Mouse (Mus musculus): ENCODE data around the gene Pnma1.
A peak's percentile ranks its signal among the peaks of the same experiment; 100 is the strongest.

The Pnma1 gene

DNA sequence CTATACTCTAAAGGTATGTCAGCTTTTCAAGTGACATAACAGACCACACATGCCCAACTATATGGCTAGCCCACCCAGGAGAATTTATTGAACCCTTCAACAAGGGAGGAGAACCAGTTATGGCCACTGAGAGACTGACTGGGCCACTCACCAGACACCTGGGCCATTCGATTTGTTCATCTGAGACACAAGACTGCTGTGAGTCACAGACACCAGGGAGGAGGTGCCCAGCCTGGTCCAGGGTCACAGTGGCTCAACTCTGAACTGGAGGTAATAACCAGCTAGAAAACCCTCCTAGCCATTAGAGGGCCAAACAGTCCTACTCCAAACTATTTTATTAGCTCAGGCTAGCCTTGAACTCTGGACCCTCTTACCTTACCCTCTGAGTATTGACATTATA, 29.8 kb upstream of the Pnma1 start:
- no peak for DNase-seq (ENCODE audit: low read depth)

DNA sequence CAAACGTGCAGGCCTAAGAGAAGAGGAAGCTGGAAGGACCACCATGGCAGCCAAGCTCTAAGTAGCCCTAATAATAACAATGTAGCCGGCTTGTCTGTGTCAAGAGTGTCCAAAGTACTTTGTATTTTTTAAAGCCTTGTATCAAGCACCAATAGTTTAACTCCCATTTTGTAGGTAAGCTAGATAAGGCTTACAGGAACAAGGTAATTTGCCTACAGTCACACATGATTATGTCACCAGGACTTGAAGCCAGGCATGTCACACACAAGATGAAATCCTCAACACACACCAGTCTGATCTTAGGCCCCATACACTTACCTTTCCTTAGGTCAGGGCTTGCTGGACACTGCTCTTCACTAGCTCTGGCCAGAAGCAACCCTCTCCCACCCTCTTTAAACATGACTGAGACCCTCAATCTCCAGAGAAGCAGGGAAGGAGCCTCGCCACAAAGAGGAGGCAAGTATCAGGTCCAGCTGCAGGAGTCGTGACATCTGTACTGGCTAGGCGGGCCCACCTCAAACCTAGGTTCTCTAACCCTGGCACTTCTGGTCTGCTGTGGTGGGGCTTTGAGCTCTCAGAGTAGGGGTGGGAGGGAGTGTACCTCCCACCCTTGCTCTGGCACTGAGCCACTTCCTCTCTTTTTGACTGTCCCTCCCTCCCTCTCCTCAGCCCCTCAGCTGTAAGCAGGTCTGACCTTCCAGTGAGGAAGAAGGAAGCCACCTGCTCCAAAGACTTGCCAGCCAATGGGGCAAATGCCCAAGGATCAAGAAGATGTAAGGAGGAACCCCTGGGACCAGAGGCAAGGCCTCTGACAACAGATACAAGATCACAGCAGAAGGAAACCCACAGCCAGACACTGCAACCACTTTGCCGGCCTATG, 28.8 kb upstream of the Pnma1 start:
- peak; percentile 59 for DNase-seq (ENCODE audit: low read depth)

DNA sequence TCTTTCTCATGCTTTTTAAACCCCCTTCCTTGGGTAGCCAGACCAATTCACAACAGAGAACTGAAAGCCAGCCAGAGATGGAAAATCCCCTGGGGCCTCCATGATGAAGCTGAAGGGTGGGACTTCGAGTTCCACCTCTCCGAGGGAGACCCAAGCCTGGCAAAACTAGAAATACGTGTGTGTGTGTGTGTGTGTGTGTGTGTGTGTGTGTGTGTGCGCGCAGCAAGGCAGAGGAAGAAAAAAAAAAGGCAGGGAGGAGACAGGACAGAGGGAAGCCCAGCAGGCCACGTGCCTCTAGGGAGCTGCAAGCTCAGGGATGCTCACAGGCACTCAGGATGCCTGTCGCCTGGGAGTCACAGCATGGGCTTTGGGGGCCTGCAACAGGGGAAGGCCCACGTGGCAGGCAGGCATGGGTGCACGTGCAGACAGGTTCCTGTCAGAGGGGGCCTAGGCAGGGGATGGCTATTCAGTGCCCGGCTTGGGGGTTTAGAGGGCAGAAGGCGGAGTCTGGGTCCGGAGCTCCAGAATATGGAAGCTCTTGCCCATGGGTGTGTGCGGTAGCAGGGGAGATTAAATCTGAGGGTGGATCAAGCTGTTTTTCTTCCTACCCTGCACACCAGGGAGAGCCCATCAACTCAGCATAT, 28.0 kb upstream of the Pnma1 start:
- DNase-seq (ENCODE audit: low read depth): no peak

DNA sequence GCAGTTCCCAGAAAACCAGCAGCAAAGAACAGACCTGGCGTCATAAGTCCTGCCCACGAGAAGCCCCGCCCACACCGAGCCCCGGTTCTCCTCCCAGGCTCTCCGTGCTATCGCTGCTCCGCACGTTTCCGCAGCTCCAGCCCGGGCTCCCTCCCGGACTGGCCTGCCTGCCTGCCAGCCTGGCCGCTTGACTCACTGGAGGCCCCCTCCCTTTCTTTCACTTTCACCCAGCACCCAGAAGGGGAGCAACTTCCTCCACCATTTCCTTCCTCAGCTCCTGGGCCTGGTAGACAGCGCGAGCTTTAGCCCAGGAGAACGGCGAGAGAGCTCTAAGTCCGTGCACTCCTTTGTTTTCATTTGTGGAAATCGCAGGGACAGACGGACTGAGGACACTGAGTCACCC, 27.4 kb upstream of the Pnma1 start:
- peak; percentile 92 for DNase-seq (ENCODE audit: low read depth)

DNA sequence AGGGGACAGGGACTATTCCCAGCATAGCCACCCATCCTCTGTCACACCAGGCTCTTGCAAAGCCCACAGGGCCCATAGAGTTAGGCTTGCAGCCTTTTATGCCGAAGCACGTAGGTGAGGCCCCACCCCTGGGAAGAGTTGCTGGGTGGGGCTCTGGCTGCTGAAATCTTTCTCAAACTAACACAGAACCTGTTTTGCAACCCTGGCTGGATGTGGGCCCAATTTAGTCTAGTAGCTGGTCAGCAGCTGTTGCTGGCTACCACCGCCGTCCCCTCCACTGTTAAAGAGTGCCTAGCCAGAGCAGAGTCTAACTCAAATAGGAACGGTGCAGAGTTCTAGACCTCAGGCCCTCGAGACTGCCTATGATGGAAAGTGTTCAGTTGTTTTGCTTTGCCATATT, 26.6 kb upstream of the Pnma1 start:
- peak; percentile 38 for DNase-seq (ENCODE audit: low read depth)

DNA sequence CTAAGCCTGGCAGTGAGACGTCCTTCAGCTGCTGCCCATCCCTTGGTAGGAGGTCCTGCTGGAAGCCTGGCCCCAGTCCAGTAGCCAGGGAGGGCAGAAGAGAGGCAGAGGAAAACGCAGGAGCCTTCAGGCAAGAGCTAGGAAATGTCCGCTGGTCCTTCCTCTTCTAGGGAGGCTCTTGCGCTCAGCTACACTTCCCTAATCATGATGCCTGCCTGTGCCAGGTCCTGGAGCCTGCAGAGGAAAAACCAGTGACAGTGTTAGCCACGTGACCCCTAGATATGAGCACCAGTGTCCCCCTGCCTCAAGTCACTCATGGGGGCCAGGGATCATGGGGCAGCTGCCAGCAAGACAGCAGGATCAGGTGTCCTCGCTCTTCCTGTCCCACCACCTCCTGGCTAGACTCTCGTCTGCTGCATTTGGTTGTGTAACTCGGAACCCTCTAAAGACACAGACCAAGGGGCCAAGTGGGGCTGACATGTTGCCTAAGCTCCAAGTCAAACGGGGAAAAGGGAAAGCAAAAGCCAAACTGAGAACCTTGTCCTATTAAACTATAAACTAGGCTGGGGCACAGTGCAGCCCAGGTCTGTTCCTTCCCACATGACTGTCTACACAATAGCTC, 26.0 kb upstream of the Pnma1 start:
- DNase-seq (ENCODE audit: low read depth): peak; percentile 31

DNA sequence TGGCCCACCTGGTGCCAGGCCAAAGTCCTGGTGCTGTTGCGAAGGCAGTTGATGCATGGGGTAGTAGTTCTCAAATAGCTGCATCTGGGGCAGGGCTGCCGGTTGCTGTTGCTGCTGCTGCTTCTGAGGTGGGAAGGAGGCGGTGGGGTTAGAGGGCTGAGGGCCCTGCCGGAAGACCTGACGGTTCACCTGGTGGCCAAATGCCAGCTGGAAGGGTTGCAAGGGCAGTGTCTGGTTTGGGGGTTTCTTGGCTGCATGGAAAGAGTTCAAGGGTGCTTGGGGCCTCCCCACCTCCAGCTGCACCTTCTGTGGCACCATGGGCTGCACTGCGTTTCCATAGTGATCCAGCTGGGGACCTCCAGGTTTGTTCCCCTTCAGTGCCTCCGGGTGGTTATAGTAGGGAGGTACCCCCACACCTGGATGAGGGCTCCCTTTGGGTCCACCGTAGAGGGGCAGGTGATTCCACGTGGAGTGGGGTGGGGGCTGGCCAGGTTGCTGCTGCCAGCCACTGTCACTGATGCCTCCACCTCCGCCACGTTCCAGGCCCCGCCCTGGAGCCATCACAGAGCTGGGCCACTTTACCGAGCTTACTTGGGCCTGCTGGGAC, 25.1 kb upstream of the Pnma1 start:
- no peak for DNase-seq (ENCODE audit: low read depth)

DNA sequence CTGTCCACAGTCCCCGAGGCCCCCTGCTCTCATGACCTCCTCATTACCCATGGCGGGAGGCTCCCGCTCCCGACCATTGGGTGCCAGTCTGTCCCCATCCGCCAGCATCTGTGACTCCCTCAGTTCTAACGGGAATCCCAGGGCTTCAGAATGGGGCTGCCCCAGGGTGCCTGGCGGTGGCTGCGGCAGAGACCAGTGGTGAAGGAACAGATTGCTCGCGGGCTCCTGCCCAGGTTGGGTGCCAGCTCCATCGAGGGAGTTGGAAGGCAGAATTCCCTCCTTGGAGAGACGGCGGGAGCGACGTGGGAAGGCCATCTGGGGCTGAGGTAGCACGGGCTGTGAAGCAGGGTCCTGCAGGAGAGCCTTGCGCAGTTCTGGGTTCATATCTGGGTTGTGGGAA, 24.6 kb upstream of the Pnma1 start:
- DNase-seq (ENCODE audit: low read depth): no peak

DNA sequence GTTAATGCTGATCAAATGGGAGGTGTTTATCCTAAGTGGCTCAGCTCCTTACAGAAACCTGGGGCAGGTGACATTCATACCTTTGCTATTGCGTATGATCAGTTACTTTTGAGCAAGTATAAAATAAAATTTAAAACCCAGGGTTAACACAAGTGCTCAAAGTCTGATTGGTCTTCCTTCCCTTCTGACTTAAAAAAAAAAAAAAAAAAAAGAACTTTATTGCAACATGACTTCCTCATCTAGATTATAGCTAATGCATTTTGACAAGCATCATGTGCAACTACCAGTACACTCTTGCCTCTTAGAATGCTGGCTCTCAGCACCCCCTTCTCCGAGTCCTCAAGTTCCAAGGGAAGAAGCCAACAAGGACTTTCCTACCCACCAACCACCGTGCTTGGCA, 23.9 kb upstream of the Pnma1 start:
- no peak for DNase-seq (ENCODE audit: low read depth)

DNA sequence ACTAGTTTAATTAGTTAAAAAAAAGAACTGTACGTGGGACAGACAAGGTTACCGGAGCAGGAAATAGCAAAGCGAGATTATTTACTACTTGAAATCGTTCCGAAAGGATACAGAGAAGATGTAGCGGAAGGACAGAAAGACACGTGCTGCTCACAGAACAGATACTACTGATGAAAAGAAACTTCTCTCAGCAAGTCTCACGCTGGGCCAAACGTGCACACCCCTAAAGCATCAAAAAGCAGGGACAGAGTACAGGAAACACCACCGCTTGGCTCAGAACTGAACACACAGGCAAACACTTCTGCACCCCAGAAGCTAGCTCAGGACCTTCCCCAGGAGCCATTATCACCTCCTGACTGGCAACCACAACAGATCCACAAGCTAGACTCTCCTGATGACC, 22.3 kb upstream of the Pnma1 start:
- no peak for DNase-seq (ENCODE audit: low read depth)

DNA sequence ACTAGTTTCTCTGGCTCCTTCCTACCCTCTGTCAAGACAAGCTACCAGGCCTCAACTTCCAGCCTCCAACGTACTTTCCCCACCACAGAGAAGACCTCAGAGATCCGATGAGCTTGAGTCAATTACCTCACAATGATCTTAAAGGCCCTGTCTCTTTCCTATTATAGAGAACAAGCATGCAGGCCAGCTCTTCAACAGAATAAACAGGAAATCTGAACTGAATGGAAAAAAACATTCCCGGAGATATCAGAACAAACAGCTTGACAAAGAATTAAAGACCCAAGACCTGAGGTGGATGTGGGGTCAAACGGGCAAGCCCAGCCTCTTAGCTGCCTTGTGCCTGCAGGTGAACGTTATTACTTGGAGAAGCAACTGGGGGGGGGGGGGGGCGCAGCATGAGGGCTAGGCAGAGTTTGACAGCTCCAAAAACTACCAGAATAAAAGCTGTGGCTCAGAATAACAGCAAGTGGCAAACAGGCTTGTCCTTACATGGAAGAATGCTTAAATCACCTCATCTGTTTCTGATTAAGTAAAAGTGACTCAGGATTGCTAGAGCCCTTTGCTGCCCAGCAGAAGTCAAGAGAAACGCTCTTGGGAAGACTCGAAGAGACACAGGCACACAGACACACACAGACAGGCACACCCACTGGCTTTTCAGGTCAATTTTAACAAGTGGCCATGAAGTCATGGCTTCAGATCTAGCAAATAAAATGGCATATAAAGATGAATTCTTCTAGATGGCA, 17.5 kb upstream of the Pnma1 start:
- no peak for DNase-seq (ENCODE audit: low read depth)

DNA sequence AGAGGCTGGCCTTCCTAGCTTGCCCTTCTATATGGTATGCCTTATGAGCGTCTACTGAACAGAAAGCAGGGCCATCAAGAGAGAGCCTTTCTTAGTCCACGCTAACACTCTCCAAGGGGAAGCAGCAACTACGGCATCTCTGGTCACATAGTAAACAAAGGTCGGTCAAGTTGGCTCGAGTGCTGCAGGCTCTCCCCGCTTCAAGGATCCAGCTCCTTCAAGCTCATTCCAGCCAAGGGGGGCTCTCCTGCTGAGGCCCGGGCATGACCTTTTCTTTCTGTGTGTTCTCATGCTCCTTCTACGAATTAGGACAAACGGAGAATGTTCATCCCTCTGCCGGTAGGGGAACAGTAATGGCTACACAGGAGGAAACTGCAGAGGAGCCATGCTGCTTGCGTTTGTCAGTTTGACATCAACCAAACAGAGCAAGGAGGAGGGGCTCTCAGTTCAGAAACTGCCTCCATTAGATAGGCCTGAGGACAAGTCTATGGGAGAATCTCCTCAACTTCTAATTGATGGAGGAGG, 15.4 kb upstream of the Pnma1 start:
- no peak for DNase-seq (ENCODE audit: low read depth)

DNA sequence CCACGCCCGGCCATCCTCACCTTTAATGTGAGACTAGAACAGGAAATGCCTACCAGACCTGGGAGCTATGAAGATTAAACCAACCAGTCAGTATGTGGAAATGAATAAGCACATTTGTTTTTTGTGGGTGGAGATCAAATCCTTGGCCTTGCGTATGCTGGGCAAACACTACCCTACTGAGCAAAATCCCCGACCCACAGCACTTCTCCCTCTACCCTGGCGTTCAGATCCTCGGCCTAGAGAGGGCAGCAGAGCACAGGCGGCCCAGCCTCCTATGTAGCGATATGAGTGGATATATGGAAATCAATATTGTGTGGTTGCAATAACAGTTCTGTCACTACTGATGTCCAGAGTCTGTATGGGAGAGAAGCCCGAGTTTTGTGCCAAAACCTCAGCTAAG, 14.8 kb upstream of the Pnma1 start:
- DNase-seq (ENCODE audit: low read depth): peak; percentile 74

DNA sequence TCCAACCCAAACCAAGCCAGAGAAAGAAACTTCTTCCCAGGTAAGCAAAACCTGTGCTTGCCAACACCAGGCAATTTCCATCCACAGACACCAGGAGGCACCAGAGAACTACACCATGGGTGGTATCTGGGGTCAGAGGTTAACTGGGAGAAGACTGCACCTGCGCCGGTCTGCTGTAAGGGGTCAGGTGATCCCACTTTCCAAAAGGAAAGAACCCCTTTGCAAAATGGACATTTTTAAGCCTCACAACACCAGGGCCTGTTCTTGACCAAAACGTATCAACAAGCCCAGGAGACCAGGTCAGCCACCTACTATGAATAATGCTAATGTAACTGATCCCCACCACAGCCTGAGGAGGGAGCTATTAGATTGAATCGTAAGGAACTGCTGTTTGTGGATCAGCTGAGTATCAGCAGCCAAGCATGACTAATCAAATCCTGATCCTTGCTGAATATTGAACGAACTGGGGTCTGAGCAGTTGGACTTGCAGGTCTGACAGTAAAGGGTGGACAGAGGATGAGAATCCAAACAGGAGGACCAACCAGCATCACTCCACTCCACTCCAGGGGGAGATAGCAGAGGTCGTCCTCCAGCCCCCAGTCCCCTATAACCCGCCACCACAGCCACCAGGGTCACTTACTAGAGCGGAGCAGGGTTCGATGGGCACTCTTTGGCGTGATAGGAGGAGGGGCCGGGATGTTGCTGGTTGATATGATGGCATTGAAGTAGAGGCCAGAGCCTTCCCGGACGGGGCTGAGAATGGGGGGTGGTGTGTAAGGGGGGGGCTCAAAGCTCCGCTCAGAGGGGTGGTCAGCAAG, 13.5 kb upstream of the Pnma1 start:
- DNase-seq (ENCODE audit: low read depth): peak; percentile 76

DNA sequence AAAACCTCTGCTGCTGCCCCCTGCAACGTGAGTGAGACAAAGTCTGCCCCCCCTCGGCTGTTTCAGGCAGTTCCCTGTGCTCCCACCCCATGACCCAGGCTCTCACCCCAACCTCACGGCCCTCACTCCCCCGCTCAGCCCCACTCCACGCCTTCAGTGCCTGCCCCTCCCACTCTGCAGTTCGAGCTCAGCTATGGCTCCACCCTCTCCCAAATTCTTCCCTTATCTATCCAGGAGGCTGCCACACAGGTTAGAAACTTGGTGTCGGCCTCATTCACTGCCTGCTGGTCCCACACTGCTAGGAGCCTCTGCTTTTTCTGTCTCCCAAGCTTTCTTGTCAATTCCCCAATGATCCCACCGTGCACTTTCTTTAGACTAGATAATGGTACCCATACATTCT, 12.8 kb upstream of the Pnma1 start:
- DNase-seq (ENCODE audit: low read depth): no peak

DNA sequence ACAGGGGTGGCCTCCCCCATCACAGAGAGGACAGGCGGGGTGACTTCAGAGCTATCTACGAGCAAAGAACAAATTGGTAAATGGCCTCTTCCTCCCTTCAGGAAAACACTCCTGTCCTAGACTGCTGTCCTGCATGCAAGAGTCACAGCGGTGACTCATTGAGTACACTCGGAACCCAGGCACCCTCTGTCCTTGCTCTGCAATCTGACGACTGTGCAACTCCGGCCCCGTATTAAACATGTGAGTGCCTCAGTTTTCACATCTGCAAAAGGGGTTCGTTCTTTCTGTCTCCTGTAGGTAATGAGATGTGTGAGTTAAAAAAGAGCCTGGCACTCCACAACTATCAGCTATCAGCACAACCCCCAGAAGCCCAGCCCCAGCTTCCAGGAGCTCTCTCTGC, 12.2 kb upstream of the Pnma1 start:
- DNase-seq (ENCODE audit: low read depth): no peak

DNA sequence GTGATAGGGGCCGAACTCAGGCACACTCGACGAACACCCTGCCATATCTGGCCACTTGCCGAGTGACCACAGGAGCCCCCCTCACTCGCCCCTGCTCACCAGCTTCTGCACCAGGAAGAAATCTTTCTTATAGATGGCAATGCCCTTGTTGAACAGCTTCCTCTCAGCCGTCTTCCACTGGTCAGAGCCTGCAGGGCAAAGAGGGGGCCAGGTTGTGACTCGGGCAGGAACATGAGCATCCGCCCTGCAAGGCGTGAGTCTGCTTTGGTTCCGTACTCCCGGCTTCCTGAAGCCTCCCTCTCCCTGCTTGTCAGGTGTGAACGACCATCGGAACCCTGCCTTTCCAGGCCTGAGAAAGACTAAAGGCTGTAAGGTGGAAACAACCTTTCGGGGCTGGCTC, 9.9 kb upstream of the Pnma1 start:
- DNase-seq (ENCODE audit: low read depth): no peak

DNA sequence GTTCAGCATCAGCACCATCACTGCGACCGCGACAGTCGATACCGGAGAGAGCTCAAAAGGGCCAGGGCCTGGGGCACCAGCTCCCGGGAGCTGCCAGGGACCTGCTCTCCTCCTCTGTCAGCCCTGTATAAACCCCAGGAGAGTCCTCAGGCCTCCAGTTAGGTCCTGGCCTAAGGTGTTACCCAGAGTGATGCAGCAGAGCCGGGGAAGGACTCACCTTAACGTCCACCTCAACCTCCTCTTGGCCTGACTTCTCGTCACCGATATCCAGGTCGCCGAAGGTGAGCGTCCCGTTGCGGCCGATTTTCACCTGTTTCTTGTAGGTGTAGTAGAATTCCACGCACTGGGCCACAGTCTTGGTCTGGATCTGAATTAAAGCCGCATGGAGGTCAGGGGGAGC, 7.9 kb upstream of the Pnma1 start:
- DNase-seq (ENCODE audit: low read depth): no peak

DNA sequence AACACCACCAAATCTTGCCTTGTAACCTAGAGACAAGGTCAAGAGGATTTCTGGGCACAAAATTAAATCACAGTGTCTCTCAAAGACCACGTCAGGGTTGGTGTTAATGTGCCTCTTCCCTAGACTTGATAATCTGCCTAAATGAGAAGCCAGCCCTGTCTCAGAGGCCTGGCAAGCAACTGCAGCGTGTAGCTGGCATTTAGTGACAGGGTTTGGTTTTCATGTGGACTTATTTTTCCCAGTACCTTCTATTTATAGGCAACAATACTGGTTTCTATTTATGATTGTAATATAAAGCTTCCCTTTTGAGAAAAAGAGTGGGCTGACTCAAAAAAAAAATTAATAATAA, 7.2 kb upstream of the Pnma1 start:
- DNase-seq (ENCODE audit: low read depth): no peak

DNA sequence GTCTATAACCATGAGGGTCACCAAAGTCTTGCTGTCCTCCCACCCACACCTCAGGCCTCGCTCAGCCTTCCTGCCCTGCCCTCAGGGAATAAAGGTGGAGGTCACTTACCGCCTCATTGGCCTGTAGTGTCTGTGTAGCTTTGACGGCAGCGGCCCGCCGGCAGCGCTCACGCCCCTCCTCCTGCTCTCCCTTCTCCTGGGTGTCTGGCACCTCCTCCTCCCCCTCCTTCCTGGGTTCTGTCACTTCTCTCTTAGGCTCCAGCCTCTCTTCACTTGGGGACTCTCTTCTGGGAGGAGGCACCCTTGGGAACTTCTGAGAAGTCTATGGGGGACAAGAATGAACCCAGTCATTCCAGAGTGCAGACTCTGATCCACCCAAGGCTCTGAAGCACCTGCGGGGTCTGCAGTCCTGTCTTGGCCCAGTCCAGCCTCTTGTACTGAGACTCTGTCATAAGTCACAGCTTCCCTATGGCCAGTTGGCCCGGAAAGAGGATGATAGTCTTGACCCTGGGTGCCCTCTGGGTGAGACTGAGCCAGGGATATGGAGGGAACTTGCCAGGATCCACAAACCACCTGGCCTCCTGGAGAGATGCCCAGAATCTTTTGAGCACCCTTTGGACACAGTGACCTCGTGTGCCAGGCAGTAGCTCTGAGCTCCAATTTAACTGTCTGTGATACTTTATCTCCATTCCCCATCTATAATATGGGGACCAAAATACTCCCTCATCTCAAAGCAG, 6.7 kb upstream of the Pnma1 start:
- no peak for DNase-seq (ENCODE audit: low read depth)
